Mouse (Mus musculus): Measurements from ENCODE around the gene Vtn.

Gene Vtn

GRCm38 (mm10) chr11:78499004-78499403 lies at the start of gene Vtn:
Vtn (plus strand) TSS chr11:78499091.
- no peak for DNase-seq (ENCODE audit: low read depth)

GRCm38 (mm10) chr11:78450337-78450736 lies 48.6 kb upstream of the Vtn start:
- no peak for DNase-seq (ENCODE audit: low read depth)

- DNase-seq (ENCODE audit: low read depth), result peak; percentile 87
These were observed 45.2 kb upstream of the Vtn start for GRCm38 (mm10) chr11:78453675-78454074.

- no peak for DNase-seq (ENCODE audit: low read depth)
These were observed 44.6 kb upstream of the Vtn start for GRCm38 (mm10) chr11:78454276-78454675.

- DNase-seq (ENCODE audit: low read depth), result peak; percentile 72
These were observed 43.6 kb upstream of the Vtn start for GRCm38 (mm10) chr11:78455308-78455707.

- no peak for DNase-seq (ENCODE audit: low read depth)
These were observed 40.2 kb upstream of the Vtn start for GRCm38 (mm10) chr11:78458740-78459139.

GRCm38 (mm10) chr11:78461894-78462293 lies 37.0 kb upstream of the Vtn start:
- peak; percentile 53 for DNase-seq (ENCODE audit: low read depth)

- no peak for DNase-seq (ENCODE audit: low read depth)
These were observed 36.2 kb upstream of the Vtn start for GRCm38 (mm10) chr11:78462669-78463068.

GRCm38 (mm10) chr11:78463286-78464036 lies 35.4 kb upstream of the Vtn start:
- DNase-seq (ENCODE audit: low read depth), result no peak

GRCm38 (mm10) chr11:78465116-78465515 lies 33.8 kb upstream of the Vtn start:
- DNase-seq (ENCODE audit: low read depth), result no peak

- peak; percentile 91 for DNase-seq (ENCODE audit: low read depth)
These were observed 33.2 kb upstream of the Vtn start, which contains the start of gene Slc46a1 for GRCm38 (mm10) chr11:78465568-78466180. Slc46a1 (plus strand) TSS chr11:78465697.

- no peak for DNase-seq (ENCODE audit: low read depth)
These were observed 32.5 kb upstream of the Vtn start for GRCm38 (mm10) chr11:78466242-78466912.

- no peak for DNase-seq (ENCODE audit: low read depth)
These were observed 31.4 kb upstream of the Vtn start for GRCm38 (mm10) chr11:78467515-78467914.

- DNase-seq (ENCODE audit: low read depth), result no peak
These were observed 31.0 kb upstream of the Vtn start for GRCm38 (mm10) chr11:78467932-78468331.

- no peak for DNase-seq (ENCODE audit: low read depth)
These were observed 27.4 kb upstream of the Vtn start for GRCm38 (mm10) chr11:78471326-78472103.

GRCm38 (mm10) chr11:78475289-78475688 lies 23.6 kb upstream of the Vtn start:
- no peak for DNase-seq (ENCODE audit: low read depth)

GRCm38 (mm10) chr11:78483639-78484038 lies 15.3 kb upstream of the Vtn start:
- DNase-seq (ENCODE audit: low read depth), result no peak

- DNase-seq (ENCODE audit: low read depth), result peak; percentile 86
These were observed 10.7 kb upstream of the Vtn start for GRCm38 (mm10) chr11:78488168-78488567.

- no peak for DNase-seq (ENCODE audit: low read depth)
These were observed 8.1 kb upstream of the Vtn start for GRCm38 (mm10) chr11:78490781-78491241.

GRCm38 (mm10) chr11:78495904-78496303 lies 3.0 kb upstream of the Vtn start:
- peak; percentile 84 for DNase-seq (ENCODE audit: low read depth)

GRCm38 (mm10) chr11:78497071-78497541 lies 1.8 kb upstream of the Vtn start:
- DNase-seq (ENCODE audit: low read depth), result peak; percentile 19
